Mouse (Mus musculus) splenic B cell, adult 2 months (primary cell): ENCODE results near the gene Fam69a.
"Not testable (repeated sequence)": the region's sequence is repeated elsewhere in the genome, so short reads cannot be mapped to it uniquely, and the experiment has no call there.

Source experiments
- DNase-seq: peaks from one replicate; pipeline ENCODE4 v3.0.0-alpha.2; 2011; ENCODE audit warnings: low read depth, low spot score
- H3K27me3 ChIP-seq: 2 replicates; pipeline ENCODE4 v1.6.1; 2012; ENCODE audit warnings: mild to moderate bottlenecking, low read length, moderate library complexity, mixed read lengths; ENCODE audit not compliant: control insufficient read depth, poor library complexity, insufficient read depth, severe bottlenecking
- H3K36me3 ChIP-seq: 2 replicates; pipeline ENCODE4 v1.6.1; 2012; ENCODE audit warnings: mild to moderate bottlenecking, low read length, moderate library complexity, mixed read lengths; ENCODE audit not compliant: control insufficient read depth, poor library complexity, insufficient read depth, severe bottlenecking

Gene Fam69a

DNA sequence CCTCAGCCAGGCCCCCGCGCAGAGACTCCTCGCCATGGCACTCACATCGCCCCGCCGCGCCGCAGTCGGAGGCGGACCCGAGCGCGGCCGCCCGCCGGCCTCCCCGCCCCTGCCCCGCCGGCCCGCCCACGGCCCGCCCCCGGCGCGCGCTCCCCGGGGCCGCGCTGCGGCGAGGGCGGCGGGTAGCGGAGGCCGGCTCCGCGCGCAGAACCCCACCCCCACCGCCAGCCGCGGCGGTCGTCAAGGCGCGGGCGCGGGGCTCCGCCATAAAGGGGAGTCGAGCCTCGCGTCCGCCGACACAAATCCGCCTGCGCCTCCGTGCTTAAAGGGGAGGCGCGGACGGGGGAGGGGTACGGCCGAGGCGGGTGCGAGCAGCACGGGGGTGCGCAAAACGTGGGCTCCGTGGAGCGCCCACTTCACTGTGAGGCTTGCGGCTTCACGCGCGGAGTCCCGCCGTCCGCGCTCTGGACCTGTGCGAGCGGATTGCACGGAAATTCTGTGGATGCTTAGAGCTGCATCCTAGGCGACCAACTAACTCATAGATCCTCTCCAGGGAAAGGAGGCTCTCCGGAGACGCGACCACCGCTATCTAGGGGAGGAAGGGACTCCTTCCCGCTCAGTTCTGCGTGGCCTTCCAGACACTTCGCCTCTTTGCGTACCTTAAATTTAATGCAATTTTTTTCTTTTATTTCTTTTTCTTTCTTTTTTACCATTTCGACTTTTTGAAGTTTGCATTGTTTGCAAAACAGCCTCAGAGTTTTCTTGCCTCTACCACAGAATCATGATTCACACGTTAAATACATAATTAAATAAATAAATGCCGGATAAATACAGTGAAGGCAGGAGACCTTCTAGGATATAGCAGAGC lies at the start of gene Fam69a:
Gene Fam69a (minus strand): TSS at position 119 of the 868 bp plus-strand sequence.
- Histone ChIP-seq H3K27me3 (no peaks in the 10 kb centered on the region), H3K36me3 (no peaks in the 10 kb centered on the region)
- DNase-seq = peak; percentile 88

DNA sequence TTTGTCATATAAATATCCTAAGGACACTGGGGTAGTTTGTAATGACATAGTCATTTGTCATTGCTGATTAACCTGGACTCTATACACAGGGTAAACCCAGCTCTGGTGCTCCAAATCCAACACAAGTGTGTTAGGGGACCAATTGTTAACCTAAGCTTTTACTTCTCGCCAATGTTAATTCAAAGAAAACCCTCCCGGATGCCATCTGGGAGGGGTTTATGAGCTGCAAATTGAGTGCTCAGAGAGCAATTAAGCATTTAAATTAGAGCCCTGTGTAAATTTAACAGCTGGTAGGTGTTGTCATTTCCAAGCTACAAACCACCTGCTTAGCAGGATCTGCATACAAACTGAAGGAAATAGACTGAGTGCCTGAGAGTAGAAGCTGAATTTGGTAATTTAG lies 48.6 kb upstream of the Fam69a start:
- Histone ChIP-seq H3K27me3 (no peaks in the 10 kb centered on the region), H3K36me3 (no peaks in the 10 kb centered on the region)

DNA sequence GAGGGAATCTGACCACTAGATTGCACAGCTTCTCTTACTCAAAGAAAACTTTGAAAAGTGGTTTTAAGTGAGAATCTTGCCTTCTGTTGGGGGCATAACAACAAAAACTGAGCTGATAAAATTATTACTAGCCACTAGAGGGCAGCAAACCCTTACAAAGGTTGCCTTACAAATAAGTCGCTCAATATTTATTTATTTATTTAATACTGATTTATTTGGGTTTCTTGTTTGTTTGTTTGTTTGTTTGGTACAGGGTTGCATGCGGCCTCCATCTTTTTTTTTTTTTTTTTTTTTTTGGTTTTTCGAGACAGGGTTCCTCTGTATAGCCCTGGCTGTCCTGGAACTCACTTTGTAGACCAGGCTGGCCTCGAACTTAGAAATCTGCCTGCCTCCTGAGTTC lies 47.3 kb upstream of the Fam69a start:
- peak; percentile 81 for DNase-seq

More for the DNA sequence above, 48.6 kb upstream of the Fam69a start:
- DNase-seq = no peak

DNA sequence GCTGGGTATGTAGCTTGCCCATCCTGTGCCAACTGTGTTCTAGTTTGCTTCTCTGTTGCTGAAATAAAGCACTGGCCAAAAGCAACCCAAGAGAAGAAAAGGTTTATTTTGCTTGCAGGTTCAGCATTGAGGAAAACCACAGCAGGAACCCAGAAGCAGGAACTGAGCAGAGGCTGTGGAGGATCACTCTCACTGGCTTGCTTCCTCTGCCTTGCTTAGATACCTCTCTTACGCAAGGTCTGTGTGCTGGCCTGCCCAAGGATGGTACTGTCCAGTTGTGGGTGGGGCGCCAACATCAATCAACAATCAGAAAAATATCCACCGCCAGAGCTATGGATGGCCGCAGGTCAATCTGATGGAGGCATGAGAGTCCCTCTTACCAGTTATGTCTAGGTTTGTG lies 44.4 kb upstream of the Fam69a start:
- Histone ChIP-seq H3K36me3 (no peaks in the 10 kb centered on the region), H3K27me3 (no peaks in the 10 kb centered on the region)
- no peak for DNase-seq

More for the DNA sequence above, 47.3 kb upstream of the Fam69a start:
- H3K36me3 ChIP-seq = no peaks in the 10 kb centered on the region
- no peaks in the 10 kb centered on the region for H3K27me3 ChIP-seq

DNA sequence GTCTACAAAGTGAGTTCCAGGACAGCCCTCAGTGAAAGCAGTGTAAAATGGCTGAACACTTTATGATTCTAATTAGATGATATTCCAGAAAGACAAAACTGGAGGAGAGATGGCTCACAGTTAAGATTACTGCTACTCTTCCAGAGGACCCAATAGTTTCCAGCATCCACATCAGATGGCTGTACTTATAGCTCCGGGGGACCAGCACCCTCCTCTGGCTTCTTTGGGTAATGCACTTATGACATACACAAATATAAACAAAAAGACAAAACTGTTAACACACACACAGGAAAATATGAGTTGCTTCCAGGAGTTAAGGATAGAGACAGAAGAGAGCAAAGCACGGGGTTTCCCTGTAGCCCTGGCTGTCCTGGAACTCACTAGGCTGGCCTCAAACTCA lies 43.1 kb upstream of the Fam69a start:
- Histone ChIP-seq H3K36me3 (no peaks in the 10 kb centered on the region), H3K27me3 (no peaks in the 10 kb centered on the region)
- DNase-seq = peak; percentile 39

DNA sequence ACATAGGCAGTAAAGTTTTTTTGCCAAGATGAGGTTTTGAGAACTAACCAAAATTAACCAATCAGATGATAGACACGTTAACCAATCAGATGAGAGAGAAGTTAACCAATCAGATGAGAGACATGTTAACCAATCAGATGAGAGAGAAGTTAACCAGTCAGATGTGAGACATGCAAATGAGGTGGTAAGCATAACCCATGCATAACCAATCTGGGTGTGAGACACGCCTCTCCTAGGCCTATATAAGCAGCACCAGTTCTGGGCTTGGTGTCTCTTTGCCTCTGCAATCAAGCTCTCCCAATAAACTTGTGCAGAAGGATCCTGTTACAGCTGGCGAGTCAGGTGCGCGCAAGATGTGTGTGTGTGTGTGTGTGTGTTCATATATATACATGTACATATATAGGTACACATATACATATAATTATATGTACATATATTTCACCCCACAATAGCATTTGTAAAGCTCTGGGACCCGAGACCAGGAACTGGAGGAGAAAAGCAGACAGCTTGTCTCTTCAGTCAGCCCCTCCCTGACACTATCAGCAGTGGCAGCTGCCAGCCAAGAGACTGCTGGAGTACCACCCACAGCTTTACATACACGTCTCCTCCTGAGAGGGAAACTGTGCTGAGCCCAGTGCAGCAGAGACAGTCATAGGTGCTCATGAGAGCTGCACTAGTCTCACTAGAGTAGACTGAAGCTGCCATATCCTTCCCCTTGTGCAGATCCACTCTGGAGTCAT lies 42.1 kb upstream of the Fam69a start:
- H3K27me3 ChIP-seq, H3K36me3 ChIP-seq, DNase-seq: not testable (repeated sequence)

DNA sequence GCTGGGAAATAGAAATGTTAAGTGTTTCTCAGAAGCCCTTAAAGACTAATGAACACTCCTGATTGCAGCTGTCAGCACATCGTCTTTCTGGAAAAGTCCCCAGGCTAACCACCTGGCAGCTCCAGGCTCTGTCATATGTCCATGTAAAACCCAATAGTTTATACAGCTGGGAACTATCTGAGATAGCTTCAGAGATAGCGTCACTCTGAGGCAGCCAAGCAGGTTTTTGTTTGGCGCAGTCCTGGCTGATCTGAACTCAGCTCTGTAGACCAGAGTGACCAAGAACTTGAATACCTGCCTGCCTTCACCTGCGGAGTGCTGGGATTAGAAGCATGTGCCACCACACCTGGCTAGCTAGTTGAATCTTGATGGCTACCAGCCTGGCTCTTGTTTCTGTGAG lies 41.3 kb upstream of the Fam69a start:
- no peaks in the 10 kb centered on the region; the same call in 1 of the 2 replicates for H3K27me3 ChIP-seq
- H3K36me3 ChIP-seq = no peaks in the 10 kb centered on the region
- DNase-seq = no peak

DNA sequence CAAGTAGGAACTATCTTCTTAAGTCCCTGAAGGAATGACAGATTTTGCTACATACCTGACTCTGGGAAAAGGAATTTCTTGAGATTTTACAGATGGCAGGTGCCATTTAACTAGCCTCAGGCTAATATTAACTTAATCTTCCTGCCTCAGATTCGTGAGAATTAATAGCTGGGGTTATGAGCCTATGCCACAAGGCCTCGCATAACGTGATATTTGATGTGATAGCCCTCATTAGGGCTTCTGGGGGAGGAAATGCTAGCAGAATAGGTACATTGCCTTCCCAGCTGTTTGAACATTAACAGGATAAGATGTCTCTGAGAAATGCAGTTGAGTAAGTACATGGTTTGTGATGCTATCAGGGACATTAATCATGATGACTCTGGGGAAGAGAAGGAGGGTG lies 34.5 kb upstream of the Fam69a start:
- no peak for DNase-seq
- Histone ChIP-seq H3K27me3 (no peaks in the 10 kb centered on the region; the same call in 1 of the 2 replicates), H3K36me3 (no peaks in the 10 kb centered on the region)

DNA sequence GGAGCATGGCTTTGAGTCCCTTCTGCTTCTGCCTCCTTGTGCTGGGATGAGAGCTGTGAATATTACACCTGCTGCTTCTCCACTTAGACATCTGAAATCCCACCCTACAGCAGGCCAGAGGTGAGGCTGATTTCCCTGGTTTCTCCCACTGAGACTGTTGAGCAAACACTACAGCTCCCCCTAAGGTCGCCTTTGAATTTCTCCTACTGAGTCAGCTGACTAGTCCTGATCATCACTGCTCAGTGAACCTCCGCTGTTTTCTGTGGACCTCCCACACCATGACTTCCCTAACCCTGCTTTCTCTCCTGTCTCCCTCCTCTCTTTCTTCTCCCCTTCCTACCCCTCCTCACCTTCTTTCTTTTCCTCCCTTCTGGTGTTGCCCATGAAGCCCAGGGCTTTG lies 32.5 kb upstream of the Fam69a start:
- H3K36me3 ChIP-seq = no peaks in the 10 kb centered on the region
- H3K27me3 ChIP-seq = no peaks in the 10 kb centered on the region; the same call in 1 of the 2 replicates
- DNase-seq = peak; percentile 16

DNA sequence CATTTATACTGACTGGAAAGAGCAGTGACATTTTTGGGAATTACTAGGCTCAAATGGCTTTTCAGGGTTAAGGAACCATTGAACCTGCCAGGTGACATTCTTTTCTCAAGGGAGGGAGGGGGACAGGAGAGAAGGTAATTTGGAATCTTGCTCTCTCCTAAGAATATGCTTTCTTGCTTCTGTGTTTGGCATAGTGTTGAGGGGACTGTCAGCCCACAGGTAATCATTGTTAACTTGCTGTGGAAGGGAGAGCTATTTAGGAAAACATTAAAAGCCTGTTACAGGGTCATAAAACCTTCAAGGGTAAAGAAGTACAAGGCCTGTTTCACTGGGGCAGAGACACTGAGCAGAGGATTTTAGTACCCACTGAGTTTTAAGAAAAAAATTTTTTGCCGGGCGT lies 30.3 kb upstream of the Fam69a start:
- no peaks in the 10 kb centered on the region; the same call in 1 of the 2 replicates for H3K27me3 ChIP-seq
- DNase-seq = no peak
- H3K36me3 ChIP-seq = no peaks in the 10 kb centered on the region

DNA sequence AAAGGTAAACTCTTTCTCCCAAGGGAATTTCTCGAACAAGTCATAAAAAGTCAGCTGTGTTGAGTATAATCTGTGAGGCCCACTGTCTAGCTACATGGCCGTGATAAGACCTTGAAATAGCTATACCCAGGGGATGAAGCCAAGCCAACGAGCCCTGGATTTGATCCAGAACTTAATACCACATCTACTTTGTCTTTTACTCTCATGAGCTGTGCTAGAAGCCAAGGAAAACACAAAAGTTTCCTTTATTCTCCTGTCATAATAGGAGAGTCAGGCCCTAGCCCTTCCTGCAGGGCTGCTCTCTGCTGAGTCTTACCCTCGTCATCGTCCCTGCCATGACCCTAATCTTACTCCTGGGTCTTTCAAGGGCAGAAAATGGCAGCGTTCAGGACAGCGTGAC lies 28.5 kb upstream of the Fam69a start:
- DNase-seq = no peak
- no peaks in the 10 kb centered on the region; the same call in 1 of the 2 replicates for H3K27me3 ChIP-seq
- no peaks in the 10 kb centered on the region for H3K36me3 ChIP-seq

DNA sequence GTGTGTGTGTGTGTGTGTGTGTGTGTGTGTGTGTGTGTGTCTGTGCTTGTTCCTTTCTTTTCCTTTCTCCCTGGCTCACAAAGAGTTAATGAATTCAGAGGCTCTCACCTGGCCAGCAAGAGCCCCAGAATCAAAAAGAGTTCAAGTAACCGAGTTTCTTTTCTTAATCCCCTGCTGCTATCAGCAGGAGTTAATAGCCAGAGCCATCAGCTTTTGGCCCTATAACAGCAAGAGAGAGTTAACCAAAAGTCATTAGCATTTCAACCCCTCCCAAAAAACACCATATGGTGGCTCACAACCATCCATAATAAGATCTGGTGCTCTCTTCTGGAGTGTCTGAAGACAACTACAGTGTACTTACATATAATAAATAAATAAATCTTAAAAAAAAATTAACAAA lies 27.3 kb upstream of the Fam69a start:
- DNase-seq = no peak
- Histone ChIP-seq H3K36me3 (no peaks in the 10 kb centered on the region), H3K27me3 (no peaks in the 10 kb centered on the region)

DNA sequence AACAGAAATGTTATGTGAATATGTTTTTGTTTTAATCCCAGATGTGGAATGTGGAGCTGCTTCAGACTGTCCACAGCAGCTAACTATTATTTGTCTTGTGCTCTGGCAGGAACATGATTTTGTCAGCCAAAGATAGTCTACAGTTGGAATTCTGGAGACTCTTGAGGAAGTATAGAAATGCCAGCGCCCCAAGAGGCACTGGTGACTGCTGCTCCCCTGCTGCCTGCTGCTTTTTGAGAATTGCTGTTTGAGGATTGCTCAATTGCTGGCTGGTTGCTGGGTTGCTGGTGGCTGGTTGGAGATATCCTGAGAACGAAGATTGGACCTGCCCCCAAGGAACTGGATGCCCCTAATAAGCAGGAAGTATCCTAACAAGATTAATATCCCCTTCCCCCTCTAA lies 22.8 kb upstream of the Fam69a start:
- Histone ChIP-seq H3K27me3 (no peaks in the 10 kb centered on the region), H3K36me3 (no peaks in the 10 kb centered on the region)
- no peak for DNase-seq

DNA sequence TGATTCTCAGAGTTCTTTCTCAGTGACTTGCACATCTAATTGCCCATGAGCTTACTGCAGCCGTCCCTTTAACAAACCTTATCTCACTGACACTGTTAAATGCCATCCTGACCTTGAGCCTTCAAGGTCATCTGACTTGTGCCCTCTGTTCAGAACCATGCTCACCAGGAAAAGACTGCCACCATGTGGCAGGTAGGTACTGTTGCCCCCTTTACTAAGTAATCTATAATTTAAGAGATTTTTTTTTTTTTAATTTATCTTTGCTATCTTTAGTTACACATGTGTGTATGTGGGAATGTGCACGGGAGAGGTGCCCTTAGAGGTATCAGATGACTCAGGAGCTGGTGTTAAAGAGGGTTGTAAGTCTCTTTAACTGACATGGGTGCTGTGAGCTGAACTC lies 18.2 kb upstream of the Fam69a start:
- Histone ChIP-seq H3K27me3 (no peaks in the 10 kb centered on the region), H3K36me3 (no peaks in the 10 kb centered on the region)
- peak; percentile 83 for DNase-seq

DNA sequence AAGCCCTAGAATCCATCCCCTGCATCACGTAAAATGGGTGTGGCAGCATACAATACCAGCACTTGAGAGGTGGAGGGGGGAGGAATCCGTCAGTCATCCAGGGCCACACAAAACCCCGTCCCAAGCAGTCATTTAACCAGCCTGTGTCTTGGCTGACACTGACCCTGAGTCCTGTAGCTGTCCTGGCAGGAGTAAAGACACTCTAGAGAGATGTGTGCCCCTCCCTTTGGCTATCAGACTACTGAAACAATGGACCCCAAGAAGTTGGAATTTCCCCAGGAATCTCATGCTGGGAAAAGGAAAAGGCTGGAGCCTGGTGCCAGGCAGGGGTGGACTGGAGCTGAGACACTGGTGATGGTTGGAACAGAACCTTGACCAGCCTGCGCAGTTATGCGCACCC lies 15.8 kb upstream of the Fam69a start:
- H3K27me3 ChIP-seq = no peaks in the 10 kb centered on the region
- no peak for DNase-seq

More for the DNA sequence above, 15.8 kb upstream of the Fam69a start:
- no peaks in the 10 kb centered on the region for H3K36me3 ChIP-seq
